Mouse (Mus musculus): Measurements from ENCODE around the gene Map4k5.

Map4k5 gene

GRCm38 (mm10) chr12:69885170-69885923 is 7.7 kb downstream of the Map4k5 start:
- no peak for DNase-seq

- DNase-seq, result no peak
Observed at GRCm38 (mm10) chr12:69884053-69884452, 8.9 kb downstream of the Map4k5 start.

- DNase-seq, result no peak
Observed at GRCm38 (mm10) chr12:69881198-69881905, 11.6 kb downstream of the Map4k5 start.

- DNase-seq, result no peak
Observed at GRCm38 (mm10) chr12:69879739-69880138, 13.3 kb downstream of the Map4k5 start.

GRCm38 (mm10) chr12:69879172-69879665 is 13.8 kb downstream of the Map4k5 start:
- DNase-seq, result no peak

GRCm38 (mm10) chr12:69877842-69878363 is 15.1 kb downstream of the Map4k5 start:
- DNase-seq, result no peak

- DNase-seq, result peak in 1 of 2 experiments; percentile 12
Observed at GRCm38 (mm10) chr12:69871632-69872031, 21.4 kb downstream of the Map4k5 start.

GRCm38 (mm10) chr12:69867338-69867737 is 25.7 kb downstream of the Map4k5 start:
- DNase-seq, result peak in 1 of 2 experiments; percentile 19

GRCm38 (mm10) chr12:69864164-69864692 is 28.8 kb downstream of the Map4k5 start:
- peak; percentile 33 to 37 for DNase-seq

GRCm38 (mm10) chr12:69863505-69863904 is 29.5 kb downstream of the Map4k5 start:
- peak; percentile 73 to 80 for DNase-seq

GRCm38 (mm10) chr12:69858847-69859246 is 34.2 kb downstream of the Map4k5 start:
- DNase-seq, result no peak

GRCm38 (mm10) chr12:69857597-69857996 is 35.4 kb downstream of the Map4k5 start:
- no peak for DNase-seq

GRCm38 (mm10) chr12:69856398-69856797 is 36.6 kb downstream of the Map4k5 start:
- no peak for DNase-seq

GRCm38 (mm10) chr12:69855641-69856300 is 37.2 kb downstream of the Map4k5 start:
- no peak for DNase-seq

- DNase-seq, result peak; percentile 21 to 25
Observed at GRCm38 (mm10) chr12:69853942-69854341, 39.1 kb downstream of the Map4k5 start.

- peak; percentile 6 to 7 for DNase-seq
Observed at GRCm38 (mm10) chr12:69853387-69853786, 39.6 kb downstream of the Map4k5 start.

- no peak for DNase-seq
Observed at GRCm38 (mm10) chr12:69852288-69852687, 40.7 kb downstream of the Map4k5 start.

- no peak for DNase-seq
Observed at GRCm38 (mm10) chr12:69848083-69848878, 44.7 kb downstream of the Map4k5 start.

GRCm38 (mm10) chr12:69846499-69846898 is 46.5 kb downstream of the Map4k5 start:
- DNase-seq, result no peak

- DNase-seq, result no peak
Observed at GRCm38 (mm10) chr12:69845722-69846121, 47.3 kb downstream of the Map4k5 start.

GRCm38 (mm10) chr12:69843531-69844445 is 49.2 kb downstream of the Map4k5 start:
- no peak for DNase-seq
